Mouse (Mus musculus): ENCODE results near the gene Gm17334.
A peak's percentile ranks its signal among the peaks of the same experiment; 100 is the strongest.

Gene Gm17334

DNA sequence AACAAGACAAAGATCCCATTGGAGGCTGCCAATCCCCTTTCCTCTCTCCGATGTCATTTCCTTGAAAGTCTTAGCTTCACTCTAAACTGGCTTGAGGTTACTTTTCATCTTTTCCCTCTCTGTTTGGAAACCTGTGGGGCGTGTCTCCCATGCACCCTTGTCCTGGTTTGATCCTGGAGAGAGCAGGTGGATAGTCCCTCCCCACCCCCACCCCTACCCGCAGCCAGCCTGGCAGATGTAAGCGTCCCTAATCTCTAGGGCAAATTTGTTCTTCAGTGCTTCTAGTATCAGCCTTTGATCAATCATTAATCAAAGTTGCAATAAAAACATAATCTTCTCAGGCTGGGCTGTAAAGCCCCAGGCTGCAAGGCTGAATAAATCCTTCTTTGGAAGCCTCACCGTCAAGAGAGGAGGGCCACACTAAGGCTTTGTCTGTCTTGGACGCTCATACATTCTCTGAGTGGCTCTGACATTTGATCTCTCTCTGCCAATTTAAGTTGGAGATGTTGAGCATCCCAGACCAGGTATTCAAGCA is 24.5 kb upstream of the Gm17334 start:
- no peak for DNase-seq (ENCODE audit: low read depth, low spot score)

- DNase-seq (ENCODE audit: low read depth, low spot score) = no peak
Observed at GRCm38 (mm10) chr11:53796409-53797151, 23.6 kb upstream of the Gm17334 start.

DNA sequence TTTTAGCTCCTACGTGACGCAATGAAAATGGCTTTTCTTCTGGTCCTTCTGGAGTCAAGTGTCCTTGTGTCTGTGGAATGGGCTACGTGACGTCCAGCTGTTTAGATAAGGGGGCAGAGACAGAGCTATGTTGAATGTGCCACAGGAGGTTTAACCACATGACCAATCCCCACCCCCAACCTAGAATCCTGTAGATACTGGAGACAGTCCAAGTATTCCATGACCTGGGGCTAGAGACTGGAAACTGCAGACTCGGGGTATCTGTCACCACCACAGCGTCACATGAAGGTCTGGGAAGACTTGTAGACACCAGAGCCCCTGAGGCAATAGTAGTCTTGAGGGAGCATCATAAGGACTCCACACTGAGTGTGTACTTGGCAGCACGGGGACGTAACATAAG is 22.8 kb upstream of the Gm17334 start:
- DNase-seq (ENCODE audit: low read depth, low spot score) = no peak

GRCm38 (mm10) chr11:53794671-53795557 is 21.9 kb upstream of the Gm17334 start:
- DNase-seq (ENCODE audit: low read depth, low spot score) = peak; percentile 64

GRCm38 (mm10) chr11:53794015-53794414 is 21.0 kb upstream of the Gm17334 start:
- no peak for DNase-seq (ENCODE audit: low read depth, low spot score)

DNA sequence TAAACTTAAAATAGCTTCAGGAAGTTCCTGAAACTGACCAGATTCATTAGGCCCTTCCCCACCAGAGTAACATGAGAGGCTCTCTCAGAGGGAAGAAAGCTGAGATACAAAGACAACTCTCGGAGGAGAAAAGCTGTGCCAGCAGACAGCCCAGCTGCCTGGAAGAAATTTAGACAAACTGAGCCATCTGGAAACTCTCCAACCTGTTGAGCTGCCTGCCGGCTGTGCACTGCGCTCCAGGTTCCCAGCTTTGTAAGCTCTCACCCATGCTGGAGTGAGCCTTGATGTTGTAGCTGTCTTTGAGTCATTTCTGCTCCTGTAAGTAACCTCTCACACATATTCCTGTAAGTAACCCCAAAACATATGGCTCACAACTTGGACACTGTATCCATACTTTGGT is 20.0 kb upstream of the Gm17334 start:
- no peak for DNase-seq (ENCODE audit: low read depth, low spot score)

GRCm38 (mm10) chr11:53789277-53789676 is 16.3 kb upstream of the Gm17334 start:
- peak; percentile 39 for DNase-seq (ENCODE audit: low read depth, low spot score)

- peak; percentile 43 for DNase-seq (ENCODE audit: low read depth, low spot score)
Observed at GRCm38 (mm10) chr11:53788196-53788595, 15.2 kb upstream of the Gm17334 start.

GRCm38 (mm10) chr11:53786058-53787031 is 13.4 kb upstream of the Gm17334 start:
- DNase-seq (ENCODE audit: low read depth, low spot score) = no peak

- no peak for DNase-seq (ENCODE audit: low read depth, low spot score)
Observed at GRCm38 (mm10) chr11:53785311-53785936, 12.4 kb upstream of the Gm17334 start.

DNA sequence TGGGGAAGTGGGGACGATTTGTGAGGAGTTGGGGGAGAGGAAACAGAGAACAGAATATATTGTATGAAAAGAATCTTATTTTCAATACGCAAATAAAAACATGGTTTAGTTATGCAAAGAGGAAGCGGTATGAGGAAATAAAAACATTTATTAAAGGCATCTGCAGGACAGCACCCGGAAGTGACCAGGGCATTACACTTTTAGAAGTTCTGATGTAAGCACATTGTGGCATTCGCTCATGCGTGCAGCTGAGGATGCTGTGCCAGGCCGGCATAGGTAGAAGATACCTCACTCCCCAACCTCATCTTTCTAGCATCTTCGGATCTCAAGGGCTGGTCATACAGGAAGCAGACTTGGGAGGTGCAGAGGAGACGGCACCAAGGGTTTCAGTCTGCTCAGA is 10.3 kb upstream of the Gm17334 start:
- no peak for DNase-seq (ENCODE audit: low read depth, low spot score)

GRCm38 (mm10) chr11:53781964-53782363 is 9.0 kb upstream of the Gm17334 start:
- DNase-seq (ENCODE audit: low read depth, low spot score) = no peak

DNA sequence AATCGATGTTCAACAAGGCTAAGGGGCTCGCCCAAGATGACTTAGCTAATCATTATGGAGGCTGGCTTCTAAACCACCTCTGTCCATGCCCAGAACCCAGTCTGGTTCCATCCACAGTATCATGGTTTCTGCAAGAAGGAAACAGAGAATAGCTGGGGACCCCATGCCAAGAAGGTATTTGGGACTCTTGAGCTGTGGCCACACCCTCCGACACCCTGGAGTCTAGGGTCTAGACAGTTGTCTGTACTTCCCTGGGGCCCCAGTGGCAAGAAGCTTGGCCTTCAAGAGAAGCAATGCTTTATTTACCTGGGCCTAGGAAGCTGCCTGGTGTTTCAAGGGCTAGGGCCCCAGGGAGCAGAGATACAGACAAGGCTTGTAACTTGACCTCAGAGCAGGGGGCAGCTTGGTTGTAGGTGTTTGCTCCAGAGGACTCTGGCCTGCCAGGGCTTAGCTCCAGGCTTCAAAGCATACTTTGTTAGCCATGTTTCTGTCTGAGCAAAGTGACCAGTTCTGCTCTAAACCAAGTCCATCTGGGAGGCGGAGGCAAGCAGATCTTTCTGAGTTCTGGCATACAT is 8.3 kb upstream of the Gm17334 start:
- DNase-seq (ENCODE audit: low read depth, low spot score) = peak; percentile 61

- DNase-seq (ENCODE audit: low read depth, low spot score) = no peak
Observed at GRCm38 (mm10) chr11:53780262-53780661, 7.3 kb upstream of the Gm17334 start.

DNA sequence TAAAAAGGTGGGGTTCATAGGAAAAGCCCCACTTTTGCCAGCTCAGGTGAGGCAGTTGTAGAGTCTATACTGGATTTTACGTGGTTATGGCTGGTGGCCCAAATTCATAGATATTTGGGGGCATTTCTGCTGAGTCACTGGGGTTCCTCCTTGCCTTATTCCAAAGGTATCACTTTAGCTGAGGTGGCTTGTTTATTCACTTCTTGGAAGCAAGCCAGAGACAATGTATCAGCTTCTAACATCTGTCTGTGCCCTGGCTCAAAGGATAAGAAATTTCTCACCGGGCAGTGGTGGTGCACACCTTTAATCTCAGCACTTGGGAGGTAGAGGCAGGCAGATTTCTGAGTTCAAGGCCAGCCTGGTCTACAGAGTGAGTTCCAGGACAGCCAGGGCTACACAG is 6.8 kb upstream of the Gm17334 start:
- DNase-seq (ENCODE audit: low read depth, low spot score) = no peak

- no peak for DNase-seq (ENCODE audit: low read depth, low spot score)
Observed at GRCm38 (mm10) chr11:53778455-53778854, 5.5 kb upstream of the Gm17334 start.

GRCm38 (mm10) chr11:53777736-53778135 is 4.7 kb upstream of the Gm17334 start:
- no peak for DNase-seq (ENCODE audit: low read depth, low spot score)

- no peak for DNase-seq (ENCODE audit: low read depth, low spot score)
Observed at GRCm38 (mm10) chr11:53774659-53775255, 1.8 kb upstream of the Gm17334 start.

DNA sequence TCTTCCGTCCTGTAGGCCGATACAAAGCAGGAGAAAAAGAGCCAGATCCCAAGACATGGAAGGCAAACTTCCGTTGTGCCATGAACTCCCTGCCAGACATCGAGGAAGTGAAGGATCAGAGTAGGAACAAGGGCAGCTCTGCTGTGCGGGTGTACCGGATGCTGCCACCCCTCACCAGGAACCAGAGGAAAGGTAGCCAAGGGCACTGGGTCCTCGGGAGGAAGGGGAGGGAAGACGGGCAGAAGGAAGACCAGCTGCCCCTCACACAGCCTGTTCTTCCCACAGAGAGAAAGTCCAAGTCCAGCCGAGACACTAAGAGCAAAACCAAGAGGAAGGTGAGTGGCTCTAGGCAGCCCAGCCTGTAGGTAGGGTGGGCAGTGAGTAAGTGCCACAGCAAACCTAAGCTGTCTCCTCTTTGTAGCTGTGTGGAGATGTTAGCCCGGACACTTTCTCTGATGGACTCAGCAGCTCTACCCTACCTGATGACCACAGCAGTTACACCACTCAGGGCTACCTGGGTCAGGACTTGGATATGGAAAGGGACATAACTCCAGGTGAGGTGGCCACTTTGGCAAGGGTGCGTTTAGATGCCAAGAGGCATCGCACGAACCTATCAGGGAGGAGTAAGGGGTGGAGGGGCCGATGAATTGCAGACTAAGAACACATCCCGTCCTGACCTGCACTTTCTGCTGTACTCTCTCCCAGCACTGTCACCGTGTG is 814 bp upstream of the Gm17334 start:
- DNase-seq (ENCODE audit: low read depth, low spot score) = no peak
